Mouse (Mus musculus): ENCODE data around the gene Copb1.

GRCm38 (mm10) chr7:114199428-114200110 lies 54.9 kb downstream of the Copb1 start:
- TF ChIP-seq CTCF (IDR thresholded peaks at IDR 0.05; ENCODE audit: borderline replicate concordance, extremely low read depth, insufficient read depth, insufficient read length) (no peak), POLR2A (IDR thresholded peaks at IDR 0.05; ENCODE audit: borderline replicate concordance, extremely low read depth, insufficient read depth, insufficient read length, poor library complexity, severe bottlenecking) (no peak)
